Mouse (Mus musculus): ENCODE data around the gene Vps8. TPM values are rescaled to one million over a fixed set of nuclear protein-coding genes. Genes with fewer than 3 reads are reported as not detected.

The Vps8 gene
- polyA plus RNA-seq, 1 experiment from 2014 or later, result 21.4 TPM

DNA sequence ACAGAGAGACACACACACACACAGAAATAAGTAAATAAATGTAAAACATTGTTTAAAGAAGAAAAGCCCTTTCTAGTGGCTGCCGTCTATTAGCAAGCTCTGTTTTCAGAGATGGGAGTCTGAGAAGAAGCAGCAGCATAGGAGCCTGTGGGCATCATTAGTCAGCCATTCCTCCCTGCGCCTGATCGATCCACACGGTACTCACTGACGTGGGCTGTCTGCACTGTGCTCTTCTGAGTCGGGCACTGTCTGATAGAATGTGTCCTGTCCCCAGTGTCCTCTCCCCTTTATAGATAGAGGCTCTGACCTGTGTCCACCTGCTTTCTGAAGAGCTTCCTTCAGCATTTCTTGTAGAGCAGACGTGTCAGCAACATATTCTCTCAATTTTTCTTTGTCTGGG is 127.5 kb downstream of the Vps8 start:
- Histone ChIP-seq H3K27me3 (no peaks in the 10 kb centered on the region), H3K4me1 (replicated peaks) (no peaks in the 10 kb centered on the region), H3K4me3 (no peak overlapping the region), H3K4me2 (no peak overlapping the region), H3K9me3 (replicated peaks) (no peaks in the 10 kb centered on the region), H3K9ac (no peak overlapping the region), H3K27ac (no peak overlapping the region), H3K36me3 (0 out of 2 replicates have a peak, but pooled peaks cover 4% of the 10 kb centered on the region)
- ATAC-seq (replicated peaks; ENCODE audit: insufficient number of reproducible peaks, insufficient read depth, low FRiP score, low read depth), result no peak
- WGBS, result 54% methylated on average over 7 of the region's 7 CpGs

DNA sequence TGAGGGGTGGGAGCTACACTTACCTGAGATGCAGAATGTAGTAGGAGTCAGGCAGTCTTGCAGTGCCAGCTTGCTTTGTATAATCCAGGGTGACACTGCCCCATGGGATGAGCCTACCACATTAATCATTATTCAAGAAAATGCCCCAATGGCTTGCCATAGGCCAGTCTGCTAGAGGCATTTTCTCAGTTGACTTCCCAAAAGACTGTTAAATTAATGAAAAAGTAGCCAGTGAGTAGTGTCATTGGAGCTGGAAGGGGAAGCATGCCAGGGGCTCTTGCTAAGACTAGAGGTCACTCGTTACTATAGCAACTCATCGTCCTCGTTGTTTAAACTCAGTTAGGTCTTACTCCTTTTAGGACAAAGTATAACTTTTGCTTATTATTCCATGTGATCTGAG is 130.6 kb downstream of the Vps8 start:
- no peaks in the 10 kb centered on the region for H3K9me3 ChIP-seq (replicated peaks)
- no peak overlapping the region for H3K4me3 ChIP-seq
- H3K27ac ChIP-seq, result no peak overlapping the region
- 0 out of 2 replicates have a peak, but pooled peaks cover 4% of the 10 kb centered on the region for H3K36me3 ChIP-seq
- H3K27me3 ChIP-seq, result no peaks in the 10 kb centered on the region
- 0 out of 2 replicates have a peak, but pooled peaks cover 3% of the 10 kb centered on the region for H3K4me1 ChIP-seq (replicated peaks)
- H3K4me2 ChIP-seq, result no peak overlapping the region
- no peak overlapping the region for H3K9ac ChIP-seq
- ATAC-seq (replicated peaks; ENCODE audit: insufficient number of reproducible peaks, insufficient read depth, low FRiP score, low read depth), result no peak
- 89% methylated on average over 3 of the region's 3 CpGs for WGBS

DNA sequence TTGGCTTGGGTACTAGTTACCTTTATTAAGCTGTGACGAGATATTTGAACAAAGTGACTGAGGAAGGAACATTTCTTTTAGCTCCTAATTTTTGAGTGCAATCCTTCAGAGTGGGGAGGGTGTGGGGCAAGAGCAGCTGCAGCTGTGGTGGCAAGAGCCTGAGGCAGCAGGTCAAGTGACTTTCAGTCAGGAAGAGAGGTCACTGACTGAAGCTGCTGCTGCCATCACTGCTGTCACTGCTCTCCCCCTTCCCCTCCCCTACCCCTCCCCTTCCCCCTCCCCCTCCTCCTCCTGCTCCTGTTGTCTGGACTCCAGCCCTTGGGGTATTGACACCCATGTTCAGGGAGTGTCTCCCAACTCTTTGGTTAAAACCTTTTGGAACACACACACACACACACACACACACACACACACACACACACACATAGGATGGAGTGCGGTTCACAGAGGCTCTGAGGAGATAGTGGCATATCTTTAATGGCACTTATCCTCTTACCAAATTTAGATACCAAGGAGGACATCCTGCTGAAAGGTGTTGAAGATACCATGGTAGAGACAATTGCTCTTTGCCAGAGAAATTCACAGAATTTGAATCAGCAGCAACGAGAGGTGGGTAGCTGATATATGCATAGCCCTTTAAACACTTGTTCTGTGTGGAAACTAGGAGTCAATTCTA is 139.8 kb downstream of the Vps8 start:
- H3K9ac ChIP-seq, result no peak overlapping the region
- H3K27me3 ChIP-seq, result no peaks in the 10 kb centered on the region
- H3K27ac ChIP-seq, result peak overlapping the region; percentile 76
- ATAC-seq (replicated peaks; ENCODE audit: insufficient number of reproducible peaks, insufficient read depth, low FRiP score, low read depth), result 0 out of 2 replicates have a peak, but pooled peaks have one; percentile 24
- no peak overlapping the region for H3K4me3 ChIP-seq
- H3K4me2 ChIP-seq, result no peak overlapping the region
- peaks cover 7% of the 10 kb centered on the region; the same call in 1 of the 2 replicates for H3K36me3 ChIP-seq
- WGBS, result 38% methylated on average over 3 of the region's 3 CpGs
- no peaks in the 10 kb centered on the region for H3K9me3 ChIP-seq (replicated peaks)
- H3K4me1 ChIP-seq (replicated peaks), result peaks cover 17% of the 10 kb centered on the region

DNA sequence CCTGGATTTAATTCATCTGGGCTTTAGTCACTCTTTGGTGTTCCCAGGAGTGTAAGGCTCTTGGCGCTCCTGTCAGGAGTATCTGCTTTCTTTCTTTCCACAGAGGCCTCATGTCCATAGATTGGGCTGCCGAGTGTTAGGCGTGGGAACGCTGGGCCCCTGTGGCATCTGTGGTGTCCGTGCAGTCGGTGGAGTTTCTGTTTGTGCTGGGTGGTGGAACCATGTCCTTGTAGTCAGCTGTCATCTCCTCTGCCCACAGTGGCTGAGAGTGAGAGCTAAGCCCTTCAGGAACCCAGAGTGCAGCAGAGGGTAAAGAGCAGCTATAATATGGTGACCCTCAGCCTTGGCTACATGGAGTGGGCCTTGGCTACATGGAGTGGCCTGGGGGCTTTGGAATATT is 140.4 kb downstream of the Vps8 start:
- H3K4me3 ChIP-seq, result no peak overlapping the region
- H3K36me3 ChIP-seq, result peaks cover 7% of the 10 kb centered on the region; the same call in 1 of the 2 replicates
- 23% methylated on average over 6 of the region's 6 CpGs for WGBS
- peak overlapping the region; percentile 76 for H3K27ac ChIP-seq
- H3K9me3 ChIP-seq (replicated peaks), result no peaks in the 10 kb centered on the region
- H3K9ac ChIP-seq, result no peak overlapping the region
- no peaks in the 10 kb centered on the region for H3K27me3 ChIP-seq
- peak; percentile 83 for ATAC-seq (replicated peaks; ENCODE audit: insufficient number of reproducible peaks, insufficient read depth, low FRiP score, low read depth)
- H3K4me2 ChIP-seq, result no peak overlapping the region
- H3K4me1 ChIP-seq (replicated peaks), result peaks cover 17% of the 10 kb centered on the region

DNA sequence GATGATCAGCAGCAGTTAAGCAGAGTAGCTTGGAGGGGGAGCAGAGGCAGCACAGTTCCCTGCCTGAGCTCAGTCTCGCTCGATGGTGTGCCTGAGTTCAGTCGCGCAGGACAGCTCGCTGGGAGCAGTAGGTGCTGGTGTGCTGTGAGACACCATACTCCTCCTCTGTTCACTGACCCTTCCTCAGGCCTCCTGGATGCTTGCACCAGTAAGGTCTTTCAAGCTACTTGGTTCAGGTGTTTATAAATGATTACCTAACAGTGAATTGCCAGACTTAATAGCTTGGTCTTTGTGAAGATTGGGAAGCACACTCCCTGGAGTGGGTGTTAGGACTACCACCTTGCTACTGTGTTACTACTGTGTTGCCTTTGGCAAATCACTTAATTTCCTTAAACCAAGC is 144.2 kb downstream of the Vps8 start:
- no peaks in the 10 kb centered on the region for H3K27me3 ChIP-seq
- peaks cover 15% of the 10 kb centered on the region for H3K4me1 ChIP-seq (replicated peaks)
- H3K27ac ChIP-seq, result no peak overlapping the region
- no peaks in the 10 kb centered on the region for H3K9me3 ChIP-seq (replicated peaks)
- ATAC-seq (replicated peaks; ENCODE audit: insufficient number of reproducible peaks, insufficient read depth, low FRiP score, low read depth), result no peak
- H3K36me3 ChIP-seq, result no peaks in the 10 kb centered on the region
- WGBS, result 93% methylated on average over 5 of the region's 5 CpGs
- no peak overlapping the region for H3K4me3 ChIP-seq
- no peak overlapping the region for H3K9ac ChIP-seq
- no peak overlapping the region for H3K4me2 ChIP-seq

DNA sequence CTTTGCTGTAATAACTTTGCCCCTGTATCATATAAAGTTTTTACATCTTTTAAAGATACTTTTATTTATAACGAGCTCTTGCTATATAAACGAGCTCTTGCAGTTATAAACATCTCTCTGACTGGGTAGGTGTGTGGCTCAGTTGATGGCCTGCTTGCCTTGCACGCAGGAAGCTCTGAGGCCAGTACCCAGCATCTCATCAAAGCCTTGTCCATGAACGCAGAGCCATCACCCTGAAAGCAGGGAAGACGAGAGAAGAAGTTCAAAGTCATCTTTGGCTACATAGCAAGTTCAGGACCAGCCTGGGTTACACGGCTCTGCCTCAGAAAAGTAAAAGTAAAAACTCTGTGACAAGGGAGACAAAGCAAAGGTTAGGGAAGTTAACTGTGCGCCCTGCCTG is 147.0 kb downstream of the Vps8 start:
- Histone ChIP-seq H3K4me1 (replicated peaks) (0 out of 2 replicates have a peak, but pooled peaks cover 3% of the 10 kb centered on the region), H3K27me3 (no peaks in the 10 kb centered on the region), H3K9me3 (replicated peaks) (no peaks in the 10 kb centered on the region), H3K36me3 (no peaks in the 10 kb centered on the region), H3K9ac (no peak overlapping the region), H3K27ac (no peak overlapping the region), H3K4me2 (no peak overlapping the region), H3K4me3 (no peak overlapping the region)
- ATAC-seq (replicated peaks; ENCODE audit: insufficient number of reproducible peaks, insufficient read depth, low FRiP score, low read depth), result no peak
- WGBS, result 83% methylated on average over 7 of the region's 7 CpGs

DNA sequence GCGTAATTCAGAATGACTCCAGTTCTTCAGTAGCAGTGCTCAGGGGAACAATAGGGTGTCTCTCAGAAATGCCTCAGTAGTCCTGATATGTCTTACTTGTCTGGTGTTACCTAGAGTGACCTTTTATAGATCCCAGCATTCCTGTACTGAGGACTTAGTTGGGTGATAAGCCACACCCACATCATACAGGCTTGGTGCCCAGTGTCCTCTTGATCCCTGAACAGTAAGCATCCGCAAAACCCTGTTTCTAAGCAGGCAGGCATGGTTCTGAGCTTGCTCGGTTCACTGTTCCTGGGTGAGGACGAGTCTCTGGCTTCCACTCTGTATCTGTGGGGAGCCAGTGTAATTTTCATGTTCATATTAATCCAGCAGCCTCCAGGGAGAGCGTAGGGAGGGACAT is 147.9 kb downstream of the Vps8 start:
- 0 out of 2 replicates have a peak, but pooled peaks cover 3% of the 10 kb centered on the region for H3K4me1 ChIP-seq (replicated peaks)
- 83% methylated on average over 5 of the region's 5 CpGs for WGBS
- H3K27me3 ChIP-seq, result no peaks in the 10 kb centered on the region
- H3K9ac ChIP-seq, result no peak overlapping the region
- no peak overlapping the region for H3K4me2 ChIP-seq
- H3K9me3 ChIP-seq (replicated peaks), result no peaks in the 10 kb centered on the region
- no peaks in the 10 kb centered on the region for H3K36me3 ChIP-seq
- ATAC-seq (replicated peaks; ENCODE audit: insufficient number of reproducible peaks, insufficient read depth, low FRiP score, low read depth), result no peak
- H3K27ac ChIP-seq, result no peak overlapping the region
- no peak overlapping the region for H3K4me3 ChIP-seq

DNA sequence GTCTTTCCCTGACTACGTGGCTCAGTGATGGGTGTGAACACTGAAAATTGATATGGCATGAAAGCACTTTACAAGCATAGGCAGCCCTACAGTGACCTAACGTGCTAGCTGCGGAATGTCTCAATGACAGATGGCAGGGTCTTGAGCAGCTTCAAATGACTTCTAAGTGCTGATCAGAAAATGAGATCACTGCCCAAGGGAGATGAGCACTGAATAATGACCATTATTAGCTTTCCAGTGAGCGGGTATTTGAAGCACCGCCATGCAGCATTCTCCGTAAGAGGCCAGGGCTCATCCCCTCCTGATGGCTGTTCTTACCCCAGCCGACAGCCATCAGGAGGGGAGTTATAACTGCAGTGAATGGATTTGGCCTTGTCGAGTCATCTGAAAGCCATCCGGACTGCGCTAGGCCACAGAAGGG is 153.1 kb downstream of the Vps8 start:
- Histone ChIP-seq H3K4me1 (replicated peaks) (no peaks in the 10 kb centered on the region), H3K9me3 (replicated peaks) (no peaks in the 10 kb centered on the region), H3K27me3 (no peaks in the 10 kb centered on the region), H3K4me3 (no peak overlapping the region), H3K9ac (no peak overlapping the region), H3K36me3 (no peaks in the 10 kb centered on the region), H3K27ac (no peak overlapping the region), H3K4me2 (no peak overlapping the region)
- WGBS, result 66% methylated on average over 10 of the region's 10 CpGs
- no peak for ATAC-seq (replicated peaks; ENCODE audit: insufficient number of reproducible peaks, insufficient read depth, low FRiP score, low read depth)

GRCm38 (mm10) chr16:21589110-21589509 is 166.2 kb downstream of the Vps8 start:
- peaks cover 3% of the 10 kb centered on the region; the same call in 1 of the 2 replicates for H3K4me1 ChIP-seq (replicated peaks)
- H3K27me3 ChIP-seq, result no peaks in the 10 kb centered on the region
- no peak overlapping the region for H3K4me2 ChIP-seq
- H3K4me3 ChIP-seq, result no peak overlapping the region
- H3K9me3 ChIP-seq (replicated peaks), result no peaks in the 10 kb centered on the region
- WGBS, result 92% methylated on average over 6 of the region's 6 CpGs
- no peaks in the 10 kb centered on the region for H3K36me3 ChIP-seq
- H3K9ac ChIP-seq, result no peak overlapping the region
- no peak overlapping the region for H3K27ac ChIP-seq
- ATAC-seq (replicated peaks; ENCODE audit: insufficient number of reproducible peaks, insufficient read depth, low FRiP score, low read depth), result no peak

DNA sequence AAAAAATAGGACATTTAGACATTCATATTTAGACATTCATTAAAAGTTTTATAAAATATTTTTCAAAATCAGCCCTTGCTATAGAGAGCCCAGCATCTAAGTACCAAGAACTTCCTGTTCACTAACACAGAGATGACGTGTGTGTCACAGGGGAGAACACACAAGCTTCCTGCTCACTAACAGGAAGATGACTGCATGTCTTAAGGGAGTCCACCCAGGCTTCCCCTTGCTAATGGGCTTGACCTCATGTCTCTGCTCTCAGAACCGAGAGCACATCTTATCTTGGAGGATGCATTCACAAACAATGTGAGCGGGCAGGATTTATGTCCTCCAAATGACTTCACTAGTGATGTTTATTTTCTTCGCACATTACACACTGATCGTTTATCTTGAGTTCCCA is 167.9 kb downstream of the Vps8 start:
- no peaks in the 10 kb centered on the region for H3K9me3 ChIP-seq (replicated peaks)
- H3K4me1 ChIP-seq (replicated peaks), result peaks cover 3% of the 10 kb centered on the region; the same call in 1 of the 2 replicates
- no peaks in the 10 kb centered on the region for H3K36me3 ChIP-seq
- H3K4me2 ChIP-seq, result no peak overlapping the region
- H3K4me3 ChIP-seq, result no peak overlapping the region
- H3K27ac ChIP-seq, result no peak overlapping the region
- H3K27me3 ChIP-seq, result no peaks in the 10 kb centered on the region
- H3K9ac ChIP-seq, result no peak overlapping the region
- 44% methylated on average over 5 of the region's 5 CpGs for WGBS
- ATAC-seq (replicated peaks; ENCODE audit: insufficient number of reproducible peaks, insufficient read depth, low FRiP score, low read depth), result peak; percentile 75; the same call in 1 of the 2 replicates

DNA sequence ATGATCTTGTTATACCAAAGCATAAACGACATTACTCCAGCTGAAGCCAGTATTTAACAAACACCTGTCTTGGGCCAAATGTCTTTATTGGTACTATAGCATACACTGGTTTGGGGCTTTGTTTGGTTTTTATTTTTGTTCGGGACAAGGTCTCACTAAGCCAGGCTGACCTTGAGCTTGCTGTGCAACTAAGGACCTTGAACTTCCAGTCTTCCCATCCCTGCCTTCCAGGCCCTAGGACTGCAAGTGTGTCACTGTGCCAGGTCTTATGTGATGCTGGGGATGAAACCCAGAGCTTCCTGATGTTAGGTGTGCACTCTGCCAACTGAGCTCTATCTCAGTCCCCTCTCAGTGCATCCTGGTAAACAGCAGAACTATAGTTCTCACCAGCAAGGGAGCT is 168.6 kb downstream of the Vps8 start:
- ATAC-seq (replicated peaks; ENCODE audit: insufficient number of reproducible peaks, insufficient read depth, low FRiP score, low read depth), result no peak
- H3K9me3 ChIP-seq (replicated peaks), result no peaks in the 10 kb centered on the region
- no peak overlapping the region for H3K27ac ChIP-seq
- peaks cover 3% of the 10 kb centered on the region; the same call in 1 of the 2 replicates for H3K4me1 ChIP-seq (replicated peaks)
- no peaks in the 10 kb centered on the region for H3K27me3 ChIP-seq
- no peak overlapping the region for H3K4me3 ChIP-seq
- H3K36me3 ChIP-seq, result no peaks in the 10 kb centered on the region
- no peak overlapping the region for H3K4me2 ChIP-seq
- 77% methylated on average over 2 of the region's 2 CpGs for WGBS
- H3K9ac ChIP-seq, result no peak overlapping the region

DNA sequence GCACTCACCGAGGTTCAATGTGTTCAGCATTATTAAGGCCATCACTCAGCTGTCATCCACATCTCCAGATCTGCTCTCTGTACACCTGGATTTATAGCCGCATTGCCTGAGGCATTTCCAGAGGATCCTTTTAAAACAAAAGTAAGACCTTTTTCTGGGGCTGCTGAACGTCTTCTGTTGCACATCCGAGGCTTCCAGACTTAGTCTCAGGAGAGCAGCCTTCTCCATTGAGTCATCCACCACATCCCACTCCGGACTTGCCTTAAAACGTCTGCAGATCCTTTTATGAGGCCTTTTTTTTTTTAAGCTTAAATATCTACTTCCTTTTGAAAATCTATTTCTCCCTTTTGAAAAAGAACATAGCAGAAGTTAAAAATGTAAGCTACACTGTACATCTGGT is 172.6 kb downstream of the Vps8 start:
- Histone ChIP-seq H3K9me3 (replicated peaks) (no peaks in the 10 kb centered on the region), H3K4me3 (no peak overlapping the region), H3K4me1 (replicated peaks) (peaks cover 3% of the 10 kb centered on the region; the same call in 1 of the 2 replicates), H3K27ac (no peak overlapping the region), H3K4me2 (no peak overlapping the region), H3K9ac (no peak overlapping the region), H3K27me3 (no peaks in the 10 kb centered on the region), H3K36me3 (no peaks in the 10 kb centered on the region)
- WGBS, result 70% methylated on average over 6 of the region's 6 CpGs
- ATAC-seq (replicated peaks; ENCODE audit: insufficient number of reproducible peaks, insufficient read depth, low FRiP score, low read depth), result no peak

All from heart, embryonic 15.5 days (tissue).